Mouse (Mus musculus) heart, embryonic 13.5 days (tissue): ENCODE results near the gene 5730596B20Rik. TPM values are rescaled to one million over a fixed set of nuclear protein-coding genes. Genes with fewer than 3 reads are reported as not detected.

ENCODE experiments used
- ATAC-seq: fragments of 200-750 bp; cut with Nextera tagmentation; 2 replicates; pipeline ENCODE4 v1.8.0; 2017; ENCODE audit warnings: moderate TSS enrichment; ENCODE audit not compliant: insufficient number of reproducible peaks, low FRiP score, low TSS enrichment; ENCODE audit errors: extremely low read depth
- H3K27ac ChIP-seq: fragments of 300-500 bp; sonication (generic); replicated peaks from 2 replicates; pipeline ENCODE4 v1.5.1; 2015; ENCODE audit warnings: moderate library complexity, mild to moderate bottlenecking, inconsistent platforms
- H3K27me3 ChIP-seq: fragments of 300-500 bp; sonication (generic); replicated peaks from 2 replicates; pipeline ENCODE4 v1.6.1; 2015; ENCODE audit warnings: mild to moderate bottlenecking, inconsistent platforms
- H3K36me3 ChIP-seq: fragments of 300-500 bp; sonication (generic); 2 replicates; pipeline ENCODE4 v1.6.1; 2015; ENCODE audit warnings: mild to moderate bottlenecking, inconsistent platforms
- H3K4me1 ChIP-seq: fragments of 300-500 bp; sonication (generic); 2 replicates; pipeline ENCODE4 v1.6.1; 2015; ENCODE audit warnings: inconsistent platforms
- H3K4me2 ChIP-seq: fragments of 300-500 bp; sonication (generic); 2 replicates; pipeline ENCODE4 v1.6.1; 2015; ENCODE audit warnings: inconsistent platforms, mild to moderate bottlenecking, moderate library complexity
- H3K4me3 ChIP-seq: fragments of 300-500 bp; sonication (generic); 2 replicates; pipeline ENCODE4 v1.5.1; 2015; ENCODE audit warnings: moderate library complexity, mild to moderate bottlenecking, inconsistent platforms
- H3K9ac ChIP-seq: fragments of 300-500 bp; sonication (generic); 2 replicates; pipeline ENCODE4 v1.6.1; 2015; ENCODE audit warnings: inconsistent platforms, mild to moderate bottlenecking, moderate library complexity
- H3K9me3 ChIP-seq: fragments of 300-500 bp; sonication (generic); 2 replicates; pipeline ENCODE4 v1.6.1; 2016; ENCODE audit warnings: inconsistent platforms
- WGBS: fragments of 180-500 bp; shearing (Covaris S2); methylation state at CpG from one replicate; pipeline ENCODE4 v1.1.7; 2015; ENCODE audit warnings: mixed read lengths; 5-methylcytosine and 5-hydroxymethylcytosine counted together
- polyA plus RNA-seq: library from polyadenylated mRNA; unstranded; fragments of >200 nt; fragmentation: Nextera tagmentation; extraction: Ambion mirVana; gene quantifications from 2 replicates; pipeline ENCODE4 v1.2.1, GENCODE M21; 2015

The 5730596B20Rik gene
- polyA plus RNA-seq, 1 experiment from 2014 or later, result 0.33 TPM

- Histone ChIP-seq H3K27ac (peak overlapping the region; percentile 79), H3K4me2 (peak overlapping the region; percentile 59), H3K9ac (peak overlapping the region; percentile 72), H3K4me3 (peak overlapping the region; percentile 51), H3K4me1 (peaks cover 19% of the 10 kb centered on the region), H3K9me3 (no peaks in the 10 kb centered on the region), H3K27me3 (peaks cover 99% of the 10 kb centered on the region), H3K36me3 (no peaks in the 10 kb centered on the region)
- 7% methylated on average over 17 of the region's 17 CpGs for WGBS
- ATAC-seq, result no peak
Measured at GRCm38 (mm10) chr6:52163366-52164031, 13.8 kb upstream of the 5730596B20Rik start.

GRCm38 (mm10) chr6:52164051-52164625 is 13.2 kb upstream of the 5730596B20Rik start:
- Histone ChIP-seq H3K27ac (peak overlapping the region; percentile 79), H3K9me3 (no peaks in the 10 kb centered on the region), H3K4me1 (peaks cover 15% of the 10 kb centered on the region), H3K9ac (peak overlapping the region; percentile 72), H3K4me2 (peak overlapping the region; percentile 59), H3K36me3 (no peaks in the 10 kb centered on the region), H3K4me3 (peak overlapping the region; percentile 51), H3K27me3 (peaks cover 98% of the 10 kb centered on the region)
- 4% methylated on average over 39 of the region's 39 CpGs for WGBS
- no peak for ATAC-seq

- peaks cover 98% of the 10 kb centered on the region for H3K27me3 ChIP-seq
- peak within 1 kb of the TSS; percentile 72 for H3K9ac ChIP-seq
- no peaks in the 10 kb centered on the region for H3K36me3 ChIP-seq
- peak within 1 kb of the TSS; percentile 79 for H3K27ac ChIP-seq
- peak within 1 kb of the TSS; percentile 51 for H3K4me3 ChIP-seq
- peak within 1 kb of the TSS; percentile 59 for H3K4me2 ChIP-seq
- ATAC-seq, result no peak
- under 1% methylated on average over 25 of the region's 25 CpGs for WGBS
- no peaks in the 10 kb centered on the region for H3K9me3 ChIP-seq
- peaks cover 11% of the 10 kb centered on the region for H3K4me1 ChIP-seq
Measured at GRCm38 (mm10) chr6:52164626-52165440, 12.5 kb upstream of the 5730596B20Rik start, which contains the start of gene Hoxa2. Gene Hoxa2, minus strand, starts transcription at chr6:52164831.

GRCm38 (mm10) chr6:52165441-52166370 is 11.6 kb upstream of the 5730596B20Rik start:
- no peak for ATAC-seq
- peak overlapping the region; percentile 59 for H3K9ac ChIP-seq
- H3K4me2 ChIP-seq, result peak overlapping the region; percentile 59
- H3K9me3 ChIP-seq, result no peaks in the 10 kb centered on the region
- no peaks in the 10 kb centered on the region for H3K36me3 ChIP-seq
- H3K27ac ChIP-seq, result peak overlapping the region; percentile 79
- H3K4me1 ChIP-seq, result peaks cover 10% of the 10 kb centered on the region
- peak overlapping the region; percentile 51 for H3K4me3 ChIP-seq
- WGBS, result 2% methylated on average over 28 of the region's 28 CpGs
- H3K27me3 ChIP-seq, result peaks cover 98% of the 10 kb centered on the region

GRCm38 (mm10) chr6:52166431-52167077 is 10.7 kb upstream of the 5730596B20Rik start:
- Histone ChIP-seq H3K9ac (peak overlapping the region; percentile 59), H3K36me3 (no peaks in the 10 kb centered on the region), H3K27me3 (peaks cover 99% of the 10 kb centered on the region), H3K27ac (peak overlapping the region; percentile 79), H3K4me1 (peaks cover 14% of the 10 kb centered on the region; the same call in 1 of the 2 replicates), H3K4me2 (peak overlapping the region; percentile 59), H3K9me3 (no peaks in the 10 kb centered on the region), H3K4me3 (peak overlapping the region; percentile 51)
- no peak for ATAC-seq
- 12% methylated on average over 4 of the region's 4 CpGs for WGBS

GRCm38 (mm10) chr6:52167176-52167575 is 10.1 kb upstream of the 5730596B20Rik start:
- Histone ChIP-seq H3K9ac (peak overlapping the region; percentile 73), H3K27me3 (peaks cover 99% of the 10 kb centered on the region), H3K36me3 (no peaks in the 10 kb centered on the region), H3K4me2 (peak overlapping the region; percentile 59), H3K27ac (peak overlapping the region; percentile 79), H3K4me1 (peaks cover 14% of the 10 kb centered on the region; the same call in 1 of the 2 replicates), H3K4me3 (peak overlapping the region; percentile 36), H3K9me3 (no peaks in the 10 kb centered on the region)
- WGBS, result 18% methylated on average over 1 of the region's 1 CpGs
- no peak for ATAC-seq

- peaks cover 99% of the 10 kb centered on the region for H3K27me3 ChIP-seq
- H3K36me3 ChIP-seq, result no peaks in the 10 kb centered on the region
- peak overlapping the region; percentile 36 for H3K4me3 ChIP-seq
- peak overlapping the region; percentile 59 for H3K4me2 ChIP-seq
- no peak for ATAC-seq
- no peaks in the 10 kb centered on the region for H3K9me3 ChIP-seq
- H3K9ac ChIP-seq, result peak overlapping the region; percentile 73
- WGBS, result 10% methylated on average over 14 of the region's 14 CpGs
- H3K27ac ChIP-seq, result peak overlapping the region; percentile 79
- H3K4me1 ChIP-seq, result peaks cover 19% of the 10 kb centered on the region
Measured at GRCm38 (mm10) chr6:52167736-52168161, 9.5 kb upstream of the 5730596B20Rik start.

GRCm38 (mm10) chr6:52168191-52169055 is 8.9 kb upstream of the 5730596B20Rik start:
- peak overlapping the region; percentile 73 for H3K9ac ChIP-seq
- WGBS, result 3% methylated on average over 42 of the region's 42 CpGs

GRCm38 (mm10) chr6:52169499-52170165 is 7.7 kb upstream of the 5730596B20Rik start:
- Histone ChIP-seq H3K4me2 (peak overlapping the region; percentile 59), H3K9me3 (no peaks in the 10 kb centered on the region), H3K4me3 (peak overlapping the region; percentile 25; the same call in 1 of the 2 replicates), H3K27ac (peak overlapping the region; percentile 74), H3K9ac (peak overlapping the region; percentile 59), H3K4me1 (peaks cover 21% of the 10 kb centered on the region), H3K27me3 (peaks cover 98% of the 10 kb centered on the region), H3K36me3 (no peaks in the 10 kb centered on the region)
- 11% methylated on average over 16 of the region's 16 CpGs for WGBS
- no peak for ATAC-seq

More at GRCm38 (mm10) chr6:52168191-52169055, 8.9 kb upstream of the 5730596B20Rik start:
- peak overlapping the region; percentile 36 for H3K4me3 ChIP-seq
- ATAC-seq, result no peak
- no peaks in the 10 kb centered on the region for H3K36me3 ChIP-seq
- peak overlapping the region; percentile 79 for H3K27ac ChIP-seq
- no peaks in the 10 kb centered on the region for H3K9me3 ChIP-seq
- peaks cover 99% of the 10 kb centered on the region for H3K27me3 ChIP-seq
- peaks cover 21% of the 10 kb centered on the region for H3K4me1 ChIP-seq
- H3K4me2 ChIP-seq, result peak overlapping the region; percentile 59
